Mouse (Mus musculus) layer of hippocampus, postnatal 10 days (tissue): ENCODE results near the gene Kcna2. TPM values are rescaled to one million over a fixed set of nuclear protein-coding genes. Genes with fewer than 3 reads are reported as not detected.

Experiments used
- DNase-seq, 2 experiments: peaks; one replicate each; pipeline ENCODE4 v3.0.0; 2021; ENCODE audit warnings: low spot score in 2 of 2
- total RNA-seq, 2 experiments: library from RNA; stranded (reverse); gene quantifications; 2 replicates each; pipeline ENCODE4 v1.2.3; 2021

Kcna2 gene
- total RNA-seq, 2 experiments from 2014 or later, result 47.5 to 51.4 TPM

GRCm38 (mm10) chr3:107101787-107102651 is 1.1 kb downstream of the Kcna2 start:
- peak; percentile 81 to 89 for DNase-seq

GRCm38 (mm10) chr3:107103041-107103440 is 2.1 kb downstream of the Kcna2 start:
- no peak for DNase-seq

GRCm38 (mm10) chr3:107103462-107103861 is 2.5 kb downstream of the Kcna2 start:
- no peak for DNase-seq

GRCm38 (mm10) chr3:107105986-107106385 is 5.0 kb downstream of the Kcna2 start:
- DNase-seq, result no peak

GRCm38 (mm10) chr3:107112498-107112897 is 11.6 kb downstream of the Kcna2 start:
- no peak for DNase-seq

GRCm38 (mm10) chr3:107112932-107113659 is 12.2 kb downstream of the Kcna2 start:
- DNase-seq, result no peak

GRCm38 (mm10) chr3:107113771-107114737 is 13.1 kb downstream of the Kcna2 start:
- peak; percentile 62 to 65 for DNase-seq

- no peak for DNase-seq
Measured at GRCm38 (mm10) chr3:107114941-107115340, 14.0 kb downstream of the Kcna2 start.

- DNase-seq, result no peak
Measured at GRCm38 (mm10) chr3:107115746-107116145, 14.8 kb downstream of the Kcna2 start.

- no peak for DNase-seq
Measured at GRCm38 (mm10) chr3:107119864-107120564, 19.1 kb downstream of the Kcna2 start.

GRCm38 (mm10) chr3:107122306-107122705 is 21.4 kb downstream of the Kcna2 start:
- DNase-seq, result no peak

GRCm38 (mm10) chr3:107127667-107128066 is 26.7 kb downstream of the Kcna2 start:
- no peak for DNase-seq

GRCm38 (mm10) chr3:107128421-107128820 is 27.5 kb downstream of the Kcna2 start:
- peak in 1 of 2 experiments; percentile 37 for DNase-seq

- no peak for DNase-seq
Measured at GRCm38 (mm10) chr3:107129251-107129650, 28.3 kb downstream of the Kcna2 start.

- no peak for DNase-seq
Measured at GRCm38 (mm10) chr3:107130661-107131326, 29.8 kb downstream of the Kcna2 start.

GRCm38 (mm10) chr3:107131846-107132245 is 30.9 kb downstream of the Kcna2 start:
- DNase-seq, result no peak

GRCm38 (mm10) chr3:107132651-107133050 is 31.7 kb downstream of the Kcna2 start:
- no peak for DNase-seq

- no peak for DNase-seq
Measured at GRCm38 (mm10) chr3:107134457-107134856, 33.5 kb downstream of the Kcna2 start.

- no peak for DNase-seq
Measured at GRCm38 (mm10) chr3:107147126-107147525, 46.2 kb downstream of the Kcna2 start.

GRCm38 (mm10) chr3:107149006-107149405 is 48.1 kb downstream of the Kcna2 start:
- no peak for DNase-seq
